Mouse (Mus musculus) left cerebral cortex, adult 11 months (tissue): ENCODE measurements around the gene Exoc3.

ENCODE experiments used
- DNase-seq: peaks from one replicate; pipeline ENCODE4 v3.0.0; 2022; ENCODE audit warnings: low spot score

The Exoc3 gene

DNA sequence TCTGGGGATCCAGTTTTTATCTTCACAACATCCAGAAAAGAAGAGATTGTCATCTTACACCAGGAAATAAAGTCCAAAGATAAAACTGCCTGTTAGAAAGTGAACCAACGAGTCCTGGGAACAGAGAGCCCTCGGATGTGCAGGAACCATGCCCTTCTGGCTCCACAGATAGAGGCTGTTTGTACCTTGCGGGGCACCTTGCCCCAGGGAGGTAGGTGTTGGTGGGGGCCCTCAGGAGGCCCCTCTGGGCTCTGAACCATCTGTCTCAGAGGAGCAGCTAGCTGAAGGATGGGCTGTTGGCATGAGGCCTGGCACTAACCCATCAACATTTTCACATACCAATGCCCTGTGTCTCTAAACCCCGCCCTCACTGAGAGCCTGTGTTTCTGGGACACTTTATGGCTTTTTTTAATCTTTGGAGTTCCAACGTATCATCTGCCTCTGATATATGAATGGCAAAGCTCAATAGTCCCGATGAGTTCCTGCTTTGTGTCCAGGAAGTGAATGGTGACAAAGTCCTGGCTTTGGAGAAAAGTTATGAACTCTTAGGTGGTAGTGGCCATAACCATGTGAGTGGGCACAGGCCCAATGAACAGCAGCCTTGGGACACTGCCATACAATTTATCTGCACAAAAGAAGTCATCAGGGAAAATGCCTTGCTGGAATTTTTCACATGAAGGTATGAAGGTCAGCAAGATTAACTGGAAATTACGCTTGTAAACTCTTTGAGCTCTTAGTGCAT lies 69.5 kb downstream of the Exoc3 start:
- no peak for DNase-seq

GRCm38 (mm10) chr13:74129909-74130308 lies 78.6 kb downstream of the Exoc3 start:
- DNase-seq = no peak

GRCm38 (mm10) chr13:74127571-74127970 lies 81.0 kb downstream of the Exoc3 start:
- no peak for DNase-seq

GRCm38 (mm10) chr13:74122632-74123031 lies 85.9 kb downstream of the Exoc3 start:
- no peak for DNase-seq

- no peak for DNase-seq
These were observed 86.7 kb downstream of the Exoc3 start for GRCm38 (mm10) chr13:74121795-74122330.

- DNase-seq = no peak
These were observed 87.4 kb downstream of the Exoc3 start, which contains the start of gene Slc9a3 for GRCm38 (mm10) chr13:74121141-74121602. Slc9a3 (plus strand) TSS chr13:74121457.
